Mouse (Mus musculus) cerebellum, postnatal 25 days (tissue): ENCODE data around the gene Hspb8.
"Not testable (repeated sequence)": the region's sequence is repeated elsewhere in the genome, so short reads cannot be mapped to it uniquely, and the experiment has no call there.

Experiments
- DNase-seq, 2 experiments: peaks; one replicate each; pipeline ENCODE4 v3.0.0; 2021; ENCODE audit warnings: mixed read lengths in 2 of 2

Hspb8 gene

DNA sequence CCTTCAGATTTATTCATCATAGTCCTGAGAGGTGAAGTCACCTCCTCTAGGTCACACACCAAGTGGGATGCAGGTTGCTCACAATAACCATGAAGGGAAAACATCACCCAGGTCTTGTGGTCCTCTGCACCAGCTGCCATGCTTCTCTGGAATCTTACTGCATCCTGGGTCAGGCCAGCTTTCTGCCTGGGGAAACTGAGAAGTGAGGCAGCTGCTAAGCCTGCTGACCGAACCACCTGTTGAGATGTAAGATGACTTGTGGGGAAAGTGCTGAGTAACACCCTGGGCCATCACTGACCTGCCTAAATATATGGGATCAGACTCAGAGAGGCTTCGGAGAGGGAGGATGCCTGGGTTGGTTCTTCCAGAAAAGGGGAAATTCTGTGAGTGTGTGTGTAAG is 4.0 kb upstream of the Hspb8 start:
- no peak for DNase-seq

DNA sequence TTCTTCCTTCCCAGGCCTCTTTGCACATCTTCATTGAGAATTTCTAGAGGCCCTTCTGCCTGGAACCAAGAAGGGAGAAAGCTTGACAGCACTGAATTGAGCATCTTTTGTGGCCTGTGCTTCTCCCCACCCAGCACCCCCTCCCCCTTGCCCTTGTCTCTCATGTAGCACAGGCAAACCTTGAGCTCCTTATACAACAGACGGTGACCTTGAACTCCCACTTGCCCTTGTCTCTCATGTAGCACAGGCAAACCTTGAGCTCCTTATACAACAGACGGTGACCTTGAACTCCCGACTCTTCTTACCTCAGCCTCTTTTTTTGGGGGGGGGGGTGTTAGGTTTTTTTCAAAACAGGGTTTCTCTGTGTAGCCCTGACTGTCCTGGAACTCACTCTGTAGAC is 3.0 kb upstream of the Hspb8 start:
- DNase-seq, result not testable (repeated sequence)

GRCm38 (mm10) chr5:116425273-116425672 is 2.6 kb upstream of the Hspb8 start:
- DNase-seq, result no peak

DNA sequence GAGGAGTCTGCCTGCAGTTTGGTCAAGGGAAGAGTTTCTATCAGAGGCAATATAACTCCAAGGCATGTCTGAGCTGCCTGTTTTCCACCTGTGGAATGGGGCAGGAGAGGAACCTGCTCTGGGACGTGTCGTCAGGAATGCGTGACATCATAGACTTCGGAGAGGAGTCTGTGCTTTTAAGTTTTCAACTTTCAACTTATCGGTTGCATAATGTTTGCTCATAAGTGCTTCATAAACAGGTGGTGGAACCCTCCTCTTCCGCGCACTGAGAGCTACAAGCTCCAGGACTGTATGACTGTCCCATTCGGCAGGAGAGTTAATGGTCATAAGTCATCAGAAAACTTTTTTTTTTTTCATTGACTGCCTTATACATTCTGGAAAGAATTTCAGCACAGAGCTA is 1.1 kb upstream of the Hspb8 start:
- DNase-seq, result no peak

DNA sequence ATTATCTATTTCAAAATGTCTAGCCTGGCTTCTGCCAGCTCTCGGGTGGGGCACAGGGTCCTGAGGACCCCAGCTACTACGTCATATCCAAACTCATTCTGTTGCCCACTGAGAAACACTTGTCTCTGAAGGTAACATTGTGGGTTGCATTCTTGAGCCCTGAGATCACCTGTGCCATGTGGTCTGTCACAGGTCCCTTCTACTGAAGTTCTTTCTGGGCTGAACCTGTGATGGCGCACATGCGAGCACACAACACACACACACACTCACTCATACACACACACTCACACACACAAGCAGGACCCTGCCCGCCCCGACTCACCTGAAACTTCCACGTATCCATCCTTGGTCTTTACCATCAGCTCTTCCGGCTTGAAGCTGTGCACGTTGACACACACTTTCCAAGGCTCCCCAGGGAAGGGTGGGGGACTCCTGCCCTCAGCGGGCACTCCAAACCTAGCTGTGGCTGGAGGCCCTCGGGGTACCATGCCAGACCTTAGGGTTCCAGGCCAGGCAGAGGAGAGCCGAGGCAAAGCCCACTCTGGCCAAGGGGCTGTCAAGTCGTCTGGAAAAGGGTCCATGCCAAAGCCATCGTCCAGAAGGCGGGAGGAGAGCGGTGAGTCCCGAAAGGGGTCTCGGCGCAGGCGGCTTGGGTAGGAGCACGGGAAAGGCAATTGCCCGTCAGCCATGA is 728 bp downstream of the Hspb8 start:
- DNase-seq, result peak; percentile 44 to 59

- peak; percentile 38 to 49 for DNase-seq
These were observed 1.9 kb downstream of the Hspb8 start for GRCm38 (mm10) chr5:116420759-116421225.

DNA sequence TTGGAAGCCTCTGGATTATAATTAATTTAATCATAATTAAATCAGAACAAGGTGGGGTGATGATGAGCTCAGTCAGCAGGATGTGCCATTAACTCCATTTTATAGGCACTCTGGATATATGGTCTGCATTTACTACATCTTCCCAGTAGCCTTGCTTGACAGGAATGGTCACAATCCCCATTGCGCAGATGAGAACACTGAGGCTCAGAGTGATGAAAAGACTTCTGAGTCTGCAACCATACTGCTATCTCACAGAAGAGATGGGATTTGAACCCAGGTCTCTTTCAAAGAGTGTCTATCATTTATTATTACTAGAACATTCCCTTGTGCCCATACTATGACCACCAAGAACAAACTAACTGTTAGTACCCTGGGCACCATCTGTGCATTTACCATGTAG is 2.5 kb downstream of the Hspb8 start:
- no peak for DNase-seq

GRCm38 (mm10) chr5:116419322-116420045 is 3.2 kb downstream of the Hspb8 start:
- DNase-seq, result peak; percentile 33 to 39

GRCm38 (mm10) chr5:116416208-116416607 is 6.5 kb downstream of the Hspb8 start:
- DNase-seq, result no peak

DNA sequence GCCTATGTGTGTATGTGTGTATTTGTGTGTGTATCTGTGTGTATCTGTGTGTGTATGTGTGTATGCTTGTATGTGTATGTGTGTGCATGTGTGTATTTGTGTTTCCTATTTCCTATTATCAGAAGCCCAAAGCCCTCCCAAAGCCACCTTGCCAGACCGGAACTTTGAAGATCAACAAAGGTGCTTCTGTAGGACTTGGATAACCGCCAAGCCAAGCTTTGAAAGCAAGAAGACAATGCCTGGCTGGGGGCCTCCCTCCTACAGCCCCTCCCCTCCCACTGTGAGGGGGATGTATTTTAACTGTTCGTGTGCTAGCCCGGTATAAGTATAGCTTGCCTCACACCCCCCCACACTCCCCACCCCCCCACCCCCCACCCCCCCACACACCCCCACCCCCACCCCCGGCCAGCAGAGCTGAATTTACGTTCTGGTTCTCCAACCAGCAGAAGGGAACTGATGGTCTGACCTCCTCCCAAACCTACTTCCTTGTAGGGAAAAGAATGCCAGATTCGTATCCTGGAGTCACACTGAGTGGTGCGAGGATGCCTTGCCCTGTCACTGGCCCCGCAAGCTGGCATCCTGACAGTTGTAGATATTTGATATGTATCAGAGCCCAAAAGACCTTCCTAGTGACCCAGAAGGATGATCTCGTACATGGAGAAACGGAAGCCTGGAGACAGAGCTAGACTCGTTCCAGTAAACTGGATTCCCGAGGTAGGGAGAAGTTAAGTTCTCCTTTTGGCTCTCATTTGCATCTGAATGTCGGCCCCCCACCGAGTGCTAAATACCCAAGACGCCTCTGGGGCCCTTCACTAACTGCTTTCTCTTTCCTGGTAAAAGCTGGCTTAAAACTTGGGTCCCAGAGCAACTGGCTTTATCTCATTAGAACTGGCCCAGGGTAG is 12.7 kb downstream of the Hspb8 start:
- DNase-seq, result no peak

DNA sequence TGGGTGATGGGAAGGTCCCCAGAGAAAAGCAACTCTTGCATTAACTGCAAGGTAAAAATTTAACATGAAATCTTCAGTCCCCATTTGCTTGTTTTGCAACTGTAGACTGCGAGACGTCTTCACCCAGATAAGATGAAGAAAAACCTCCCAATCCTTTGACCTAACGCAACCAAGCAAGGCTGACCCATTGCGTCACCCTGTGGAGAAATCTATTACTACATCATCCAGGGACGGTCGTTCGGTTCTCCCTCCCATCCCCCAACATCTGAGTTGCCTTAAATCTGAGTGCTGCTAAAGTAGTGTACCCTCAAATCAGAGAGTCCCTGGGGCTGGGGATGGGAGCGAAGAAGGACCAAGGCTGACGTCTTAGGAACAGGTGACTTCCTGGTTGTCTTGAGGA is 13.7 kb downstream of the Hspb8 start:
- no peak for DNase-seq

GRCm38 (mm10) chr5:116407936-116408335 is 14.7 kb downstream of the Hspb8 start:
- no peak for DNase-seq

DNA sequence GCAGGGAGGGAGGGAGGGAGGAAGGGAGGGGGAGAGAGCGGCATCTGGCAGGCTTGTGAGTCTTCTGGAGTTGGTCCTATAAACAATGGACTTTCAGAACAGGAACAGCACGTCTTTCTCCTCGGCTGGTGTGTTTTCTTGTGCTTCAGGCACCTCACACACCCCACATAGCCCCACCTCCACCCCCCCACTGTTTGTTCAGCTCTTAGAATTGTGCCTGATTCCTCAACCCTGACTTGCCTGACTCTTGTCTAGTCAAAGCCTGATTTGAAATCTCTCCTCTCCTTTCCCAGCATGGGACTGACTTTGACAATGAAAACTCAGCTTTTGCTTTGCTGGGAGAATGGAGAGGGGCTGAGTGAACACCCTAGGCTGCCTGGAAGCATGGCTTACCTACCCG is 15.3 kb downstream of the Hspb8 start:
- no peak for DNase-seq

- no peak for DNase-seq
These were observed 16.2 kb downstream of the Hspb8 start for GRCm38 (mm10) chr5:116406507-116406906.

DNA sequence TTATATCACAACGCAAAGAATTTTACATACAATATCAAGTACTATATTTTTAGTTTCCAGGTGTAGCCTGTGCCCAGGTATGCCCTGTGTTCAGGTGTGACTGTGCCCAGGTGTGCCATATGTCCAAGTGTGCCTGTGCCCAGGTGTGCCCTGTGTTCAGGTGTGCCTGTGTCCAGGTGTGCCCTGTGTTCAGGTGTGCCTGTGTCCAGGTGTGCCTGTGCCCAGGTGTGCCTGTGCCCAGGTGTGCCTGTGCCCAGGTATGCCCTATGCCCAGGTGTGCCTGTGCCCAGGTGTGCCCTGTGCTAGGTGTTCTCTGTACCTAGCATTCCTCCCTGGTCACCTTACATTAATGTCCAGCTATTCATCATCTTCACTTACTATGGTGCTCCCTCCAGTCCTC is 16.7 kb downstream of the Hspb8 start:
- DNase-seq, result no peak

DNA sequence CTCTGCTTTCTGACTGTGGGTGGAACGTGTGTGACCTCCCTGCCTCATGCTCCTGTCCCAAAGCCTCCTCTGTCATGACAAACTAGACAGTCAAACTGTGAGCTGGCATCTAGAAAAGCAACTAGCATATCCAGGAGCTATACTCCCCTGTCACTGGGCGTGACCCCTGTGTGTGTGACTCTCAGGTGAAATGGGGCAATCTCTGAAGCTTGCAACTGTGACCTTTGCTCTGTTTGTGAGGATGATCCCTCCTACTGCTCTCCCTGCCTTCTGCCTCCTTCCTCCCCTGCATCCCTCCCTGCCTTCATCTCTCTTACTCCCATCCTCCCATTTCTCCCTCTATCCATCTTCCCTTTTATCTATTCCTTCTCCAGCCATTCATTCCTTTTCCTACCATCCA is 18.6 kb downstream of the Hspb8 start:
- DNase-seq, result no peak

DNA sequence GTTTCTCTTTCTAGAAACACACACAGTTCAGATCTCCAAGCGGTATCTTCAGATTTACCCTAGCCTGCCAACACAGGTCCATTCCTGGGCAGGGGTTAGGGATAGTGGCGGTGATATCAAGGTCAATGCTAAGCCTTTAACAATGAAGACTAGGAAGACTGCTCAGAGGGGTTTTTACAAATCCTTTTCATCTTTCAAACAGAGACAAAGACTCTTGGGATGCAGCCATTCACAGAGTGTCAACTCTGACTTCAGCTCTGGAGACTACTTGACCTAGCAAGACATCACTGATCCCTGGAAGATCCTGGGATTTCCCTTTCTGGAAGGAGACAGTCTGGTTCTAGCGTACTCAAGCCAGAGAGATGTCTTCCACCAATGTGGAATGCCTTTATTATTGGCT is 21.9 kb downstream of the Hspb8 start:
- no peak for DNase-seq

DNA sequence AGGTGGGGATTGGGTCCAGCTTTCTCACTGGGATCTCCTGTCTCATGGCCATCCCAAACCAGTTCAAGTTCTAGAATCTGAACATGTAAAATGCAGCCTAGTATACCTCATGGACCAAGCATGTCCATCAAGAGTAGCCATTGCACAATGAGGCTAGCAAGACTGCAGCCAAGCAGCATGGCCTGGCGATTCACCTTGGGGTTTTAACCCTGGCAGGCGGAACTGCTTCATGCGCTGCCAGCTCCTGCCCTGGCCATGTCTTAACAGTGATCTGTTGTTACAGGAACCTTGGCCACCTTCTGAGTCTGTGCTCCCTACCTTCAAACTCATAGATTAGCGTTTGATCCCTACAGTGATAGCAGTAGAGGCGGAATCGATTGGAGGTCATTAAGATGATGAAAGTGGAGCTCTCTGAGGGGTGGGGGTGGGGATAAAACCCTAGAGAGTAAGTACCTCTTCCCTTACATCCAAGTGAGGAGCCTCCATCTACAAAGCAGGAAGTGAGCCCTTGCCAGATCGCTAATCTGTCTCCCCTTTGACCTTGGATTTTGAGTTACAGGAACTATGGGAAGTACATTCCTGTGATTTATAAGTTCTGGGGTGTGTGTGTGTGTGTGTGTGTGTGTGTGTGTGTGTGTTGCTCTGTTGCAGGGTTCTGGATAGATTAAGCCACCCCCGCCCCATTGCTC is 22.5 kb downstream of the Hspb8 start:
- DNase-seq, result no peak

DNA sequence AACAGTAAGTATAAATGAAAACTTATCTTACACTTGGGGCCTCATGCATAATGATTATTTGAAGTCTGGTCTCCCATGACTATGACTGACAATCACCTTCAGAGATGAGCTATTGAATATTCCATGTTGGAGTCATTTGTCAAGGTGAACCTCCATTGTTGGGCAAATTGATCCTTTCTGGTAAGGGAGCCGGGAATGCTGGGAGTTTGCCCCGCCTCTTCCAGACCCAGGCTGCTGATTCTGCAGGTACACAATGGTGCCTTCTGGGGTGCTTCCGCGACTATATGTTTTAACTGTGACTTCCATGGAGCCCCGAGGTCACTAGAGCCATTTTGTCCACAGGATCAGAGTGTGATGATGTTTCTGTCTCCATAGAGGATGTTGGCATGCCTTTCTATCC is 26.6 kb downstream of the Hspb8 start:
- no peak for DNase-seq

GRCm38 (mm10) chr5:116392603-116393002 is 30.1 kb downstream of the Hspb8 start:
- DNase-seq, result no peak

DNA sequence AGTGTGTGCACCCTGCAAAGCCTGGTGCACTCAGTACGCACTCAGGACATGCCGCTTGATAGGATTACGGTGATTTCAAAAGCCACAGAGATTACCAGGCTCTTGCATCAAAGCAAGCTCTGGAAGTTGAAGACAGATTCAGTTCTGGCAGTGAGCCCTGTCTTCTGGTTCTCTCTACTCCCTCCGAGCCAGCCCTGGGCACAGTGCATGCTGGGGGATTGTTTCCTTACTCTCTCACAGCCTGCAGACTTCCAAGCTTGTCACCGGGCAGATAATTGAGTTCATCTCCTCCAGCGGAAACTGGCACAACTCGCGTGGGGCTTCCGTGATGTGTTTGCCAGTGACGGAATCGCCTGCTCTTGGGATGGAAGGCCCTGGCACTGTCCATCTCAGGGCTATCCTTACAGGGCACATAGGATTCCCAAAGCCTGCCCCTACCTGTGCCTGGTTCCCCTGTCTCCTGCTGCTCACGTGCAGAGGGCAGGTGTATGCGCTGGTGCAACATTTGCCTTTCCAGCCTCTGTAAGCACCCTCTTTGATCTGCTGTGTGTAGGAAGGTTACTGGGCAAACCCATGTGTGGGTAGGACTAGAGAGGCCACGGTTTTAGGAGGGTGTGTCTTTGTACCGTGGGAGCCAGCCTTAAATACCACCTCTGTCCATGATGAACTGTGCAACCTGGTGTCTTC is 32.7 kb downstream of the Hspb8 start:
- peak; percentile 49 to 58 for DNase-seq

GRCm38 (mm10) chr5:116389321-116389720 is 33.3 kb downstream of the Hspb8 start:
- no peak for DNase-seq
